Mouse (Mus musculus) 3134 (cell line): Measurements from ENCODE around the gene Fbll1.

Source experiments
- DNase-seq: peaks from one replicate; pipeline ENCODE4 v3.0.0-alpha.2; 2011; ENCODE audit warnings: low spot score; ENCODE audit not compliant: insufficient read length; ENCODE audit errors: extremely low read depth

The Fbll1 gene

GRCm38 (mm10) chr11:35784537-35784936 is 14.1 kb downstream of the Fbll1 start:
- no peak for DNase-seq

- DNase-seq = no peak
Observed at GRCm38 (mm10) chr11:35784002-35784401, 14.7 kb downstream of the Fbll1 start.

- DNase-seq = no peak
Observed at GRCm38 (mm10) chr11:35783038-35783437, 15.6 kb downstream of the Fbll1 start.

- DNase-seq = no peak
Observed at GRCm38 (mm10) chr11:35782444-35782843, 16.2 kb downstream of the Fbll1 start.

GRCm38 (mm10) chr11:35780336-35780735 is 18.3 kb downstream of the Fbll1 start:
- DNase-seq = no peak

- no peak for DNase-seq
Observed at GRCm38 (mm10) chr11:35776452-35776851, 22.2 kb downstream of the Fbll1 start.

GRCm38 (mm10) chr11:35775606-35776005 is 23.1 kb downstream of the Fbll1 start:
- DNase-seq = no peak

GRCm38 (mm10) chr11:35770741-35771504 is 27.8 kb downstream of the Fbll1 start:
- no peak for DNase-seq

GRCm38 (mm10) chr11:35769746-35770437 is 28.8 kb downstream of the Fbll1 start:
- DNase-seq = peak; percentile 84

GRCm38 (mm10) chr11:35769188-35769745 is 29.4 kb downstream of the Fbll1 start, which contains the start of gene Pank3:
TSS of gene Pank3 (plus strand) at chr11:35769484.
- peak; percentile 96 for DNase-seq

GRCm38 (mm10) chr11:35766845-35767244 is 31.8 kb downstream of the Fbll1 start:
- DNase-seq = no peak

- DNase-seq = no peak
Observed at GRCm38 (mm10) chr11:35760627-35761003, 38.1 kb downstream of the Fbll1 start.

- no peak for DNase-seq
Observed at GRCm38 (mm10) chr11:35760001-35760626, 38.6 kb downstream of the Fbll1 start.

- DNase-seq = no peak
Observed at GRCm38 (mm10) chr11:35756411-35757303, 42.0 kb downstream of the Fbll1 start.

GRCm38 (mm10) chr11:35755546-35755945 is 43.1 kb downstream of the Fbll1 start:
- peak; percentile 22 for DNase-seq

GRCm38 (mm10) chr11:35754906-35755418 is 43.7 kb downstream of the Fbll1 start:
- DNase-seq = no peak

GRCm38 (mm10) chr11:35750578-35750977 is 48.1 kb downstream of the Fbll1 start:
- peak; percentile 60 for DNase-seq
